Mouse (Mus musculus) midbrain, embryonic 12.5 days (tissue): Measurements from ENCODE around the gene Prcc. TPM values are rescaled to one million over a fixed set of nuclear protein-coding genes. Genes with fewer than 3 reads are reported as not detected.
"Not testable (repeated sequence)": the region's sequence is repeated elsewhere in the genome, so short reads cannot be mapped to it uniquely, and the experiment has no call there.

Experiments used
- ATAC-seq: fragments of 200-750 bp; cut with Nextera tagmentation; 2 replicates; pipeline ENCODE4 v1.8.0; 2017; ENCODE audit warnings: low read depth, moderate TSS enrichment, moderate library complexity; ENCODE audit not compliant: low FRiP score
- H3K27ac ChIP-seq: fragments of 300-500 bp; sonication (generic); replicated peaks from 2 replicates; pipeline ENCODE4 v1.5.1; 2016; ENCODE audit warnings: mild to moderate bottlenecking
- H3K27me3 ChIP-seq: fragments of 300-500 bp; sonication (generic); 2 replicates; pipeline ENCODE4 v1.6.1; 2016; ENCODE audit warnings: mild to moderate bottlenecking
- H3K36me3 ChIP-seq: fragments of 300-500 bp; sonication (generic); 2 replicates; pipeline ENCODE4 v1.6.1; 2016
- H3K4me1 ChIP-seq: fragments of 300-500 bp; sonication (generic); 2 replicates; pipeline ENCODE4 v1.6.1; 2016
- H3K4me2 ChIP-seq: fragments of 300-500 bp; sonication (generic); replicated peaks from 2 replicates; pipeline ENCODE4 v1.6.1; 2016; ENCODE audit warnings: mild to moderate bottlenecking, moderate library complexity
- H3K4me3 ChIP-seq: fragments of 300-500 bp; sonication (generic); 2 replicates; pipeline ENCODE4 v1.5.1; 2016; ENCODE audit warnings: mild to moderate bottlenecking
- H3K9ac ChIP-seq: fragments of 300-500 bp; sonication (generic); replicated peaks from 2 replicates; pipeline ENCODE4 v1.6.1; 2016; ENCODE audit warnings: mild to moderate bottlenecking, moderate library complexity
- H3K9me3 ChIP-seq: fragments of 300-500 bp; sonication (generic); 2 replicates; pipeline ENCODE4 v1.6.1; 2016; ENCODE audit warnings: mild to moderate bottlenecking
- WGBS: fragments of 180-500 bp; shearing (Covaris S2); methylation state at CpG from one replicate; pipeline ENCODE4 v1.1.7; 2016; 5-methylcytosine and 5-hydroxymethylcytosine counted together
- polyA plus RNA-seq: library from polyadenylated mRNA; unstranded; fragments of >200 nt; fragmentation: Nextera tagmentation; extraction: Ambion mirVana; gene quantifications from 2 replicates; pipeline ENCODE4 v1.2.1, GENCODE M21; 2016

The Prcc gene
- polyA plus RNA-seq, 1 experiment from 2014 or later: 15.9 TPM

DNA sequence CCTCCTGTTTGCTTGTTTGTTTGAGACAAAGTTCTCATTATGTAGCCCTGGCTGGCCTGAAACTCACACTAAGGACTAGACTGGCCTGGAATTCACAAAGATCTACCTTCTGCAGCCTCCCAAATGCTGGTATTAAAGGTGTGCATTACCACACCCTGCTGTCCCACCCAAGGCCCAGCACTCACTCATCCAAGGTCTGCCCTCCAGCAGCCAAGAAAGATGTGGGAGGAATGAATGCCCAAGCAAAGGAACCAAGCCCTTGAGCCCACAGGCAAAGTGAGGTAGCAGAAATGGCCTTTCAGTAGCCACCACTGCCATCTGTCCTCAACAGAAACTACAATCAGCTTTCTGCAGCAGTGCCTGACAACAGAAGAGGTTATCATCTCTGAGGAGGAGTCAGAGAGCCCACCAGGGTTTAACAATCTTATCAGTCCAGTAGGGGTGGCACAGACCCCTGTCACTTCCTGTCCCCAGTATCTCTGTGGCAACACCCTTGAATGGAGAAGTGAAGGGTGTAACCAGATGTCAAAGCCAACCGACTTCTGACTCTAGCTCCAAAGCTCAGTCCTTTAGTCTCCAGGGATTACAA, 15.7 kb upstream of the Prcc start:
- Histone ChIP-seq H3K4me3 (no peak overlapping the region), H3K4me2 (no peak overlapping the region), H3K9me3 (no peaks in the 10 kb centered on the region), H3K4me1 (no peaks in the 10 kb centered on the region), H3K9ac (no peak overlapping the region), H3K27me3 (no peaks in the 10 kb centered on the region), H3K27ac (no peak overlapping the region), H3K36me3 (no peaks in the 10 kb centered on the region)
- ATAC-seq: no peak
- WGBS: 56% methylated on average over 1 of the region's 1 CpGs

DNA sequence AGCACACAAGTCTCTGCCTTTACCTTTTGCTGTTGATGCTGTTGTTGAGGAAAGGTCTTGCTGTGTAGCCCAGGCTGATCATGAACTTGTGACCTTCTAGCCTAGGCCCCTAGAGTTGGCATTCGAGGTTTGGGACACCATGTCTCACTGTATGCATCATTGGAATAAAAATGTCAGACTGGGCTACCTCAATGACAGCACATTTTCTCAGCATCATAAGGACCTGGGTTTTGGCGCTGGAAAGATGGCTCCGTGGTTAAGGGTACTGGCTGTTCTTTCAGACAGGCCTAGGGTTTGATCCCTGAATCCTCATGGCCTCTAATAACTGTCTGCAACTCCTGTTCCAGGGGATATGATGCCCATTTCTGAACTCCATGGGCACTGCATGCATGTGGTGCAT, 14.4 kb upstream of the Prcc start:
- Histone ChIP-seq H3K36me3 (no peaks in the 10 kb centered on the region), H3K4me3 (no peak overlapping the region), H3K4me2 (no peak overlapping the region), H3K27me3 (no peaks in the 10 kb centered on the region), H3K9ac (no peak overlapping the region), H3K9me3 (no peaks in the 10 kb centered on the region), H3K27ac (no peak overlapping the region), H3K4me1 (no peaks in the 10 kb centered on the region)
- 81% methylated on average over 3 of the region's 3 CpGs for WGBS
- ATAC-seq: no peak

DNA sequence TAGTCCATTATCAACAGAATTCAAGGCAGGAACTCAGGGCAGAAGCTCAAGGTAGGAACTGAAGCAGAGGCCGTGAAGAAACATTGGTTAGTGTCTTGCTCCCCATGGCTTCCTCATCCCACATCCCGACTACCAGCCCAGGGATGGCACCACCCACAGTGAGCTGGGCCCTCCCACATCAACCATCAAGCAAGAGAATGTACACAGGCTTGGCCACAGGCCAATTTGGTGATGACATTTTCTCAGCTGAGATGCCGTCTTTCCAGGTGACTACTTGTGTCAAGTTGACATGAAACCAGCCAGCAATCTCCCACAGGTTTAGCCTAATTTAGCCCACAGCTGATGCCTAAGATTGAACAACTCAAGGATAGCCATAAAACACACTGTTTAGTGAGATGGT, 13.9 kb upstream of the Prcc start:
- Histone ChIP-seq H3K36me3 (no peaks in the 10 kb centered on the region), H3K27me3 (no peaks in the 10 kb centered on the region), H3K4me2 (no peak overlapping the region), H3K9ac (no peak overlapping the region), H3K4me1 (no peaks in the 10 kb centered on the region), H3K4me3 (no peak overlapping the region), H3K27ac (no peak overlapping the region), H3K9me3 (no peaks in the 10 kb centered on the region)
- WGBS: 76% methylated on average over 3 of the region's 3 CpGs
- ATAC-seq: no peak

DNA sequence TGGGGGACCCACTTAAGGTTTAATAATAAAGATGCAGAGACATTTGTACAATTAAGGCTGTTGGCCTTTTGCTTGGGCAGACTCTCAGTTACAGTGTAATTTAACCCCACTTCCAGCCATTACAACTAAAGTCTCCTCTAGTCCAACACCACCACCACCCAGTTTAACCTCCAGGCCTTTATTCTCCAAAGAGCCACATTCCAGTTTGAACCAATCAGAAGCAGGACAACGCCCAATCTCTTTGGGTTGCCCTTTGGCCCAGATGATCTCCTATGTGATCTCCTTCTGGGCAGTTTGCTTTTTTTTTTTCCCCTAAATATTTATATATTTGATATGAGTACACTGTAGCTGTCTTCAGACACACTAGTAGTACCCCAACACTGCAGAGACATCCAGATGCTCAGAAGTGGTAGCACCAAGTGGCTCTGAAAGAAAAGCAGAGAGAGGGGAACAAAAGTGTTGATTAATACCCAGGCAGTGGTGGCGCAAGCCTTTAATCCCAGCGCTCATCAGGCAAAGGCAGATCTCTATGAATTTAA, 8.0 kb upstream of the Prcc start:
- no peaks in the 10 kb centered on the region for H3K4me1 ChIP-seq
- H3K4me3 ChIP-seq: no peak overlapping the region

DNA sequence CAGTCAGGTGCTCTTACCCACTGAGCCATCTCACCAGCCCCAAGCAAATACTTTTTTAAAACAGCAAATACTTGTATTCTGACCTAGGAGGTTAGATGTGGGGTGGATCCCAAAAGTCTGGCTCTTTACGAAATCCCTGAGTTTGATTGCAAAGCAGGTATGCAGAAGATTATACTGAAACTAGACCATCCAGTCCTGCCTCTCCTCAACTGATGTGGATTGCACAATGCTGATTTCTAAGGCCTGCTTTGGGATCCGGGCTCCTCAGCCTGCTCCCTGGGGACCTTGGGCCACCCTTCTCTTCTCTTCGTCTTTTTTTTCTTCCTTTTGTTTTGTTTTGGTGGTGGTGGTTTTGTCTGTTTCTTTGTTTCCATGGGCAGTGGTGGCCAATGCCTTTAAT, 6.1 kb upstream of the Prcc start:
- H3K4me1 ChIP-seq: no peaks in the 10 kb centered on the region
- H3K36me3 ChIP-seq: no peaks in the 10 kb centered on the region
- H3K4me2 ChIP-seq: no peak overlapping the region
- ATAC-seq: no peak
- no peak overlapping the region for H3K9ac ChIP-seq
- no peak overlapping the region for H3K4me3 ChIP-seq
- H3K9me3 ChIP-seq: no peaks in the 10 kb centered on the region
- 46% methylated on average over 3 of the region's 3 CpGs for WGBS
- no peak overlapping the region for H3K27ac ChIP-seq
- H3K27me3 ChIP-seq: no peaks in the 10 kb centered on the region

More for the DNA sequence above, 8.0 kb upstream of the Prcc start:
- Histone ChIP-seq H3K9ac (no peak overlapping the region), H3K4me2 (no peak overlapping the region), H3K9me3 (no peaks in the 10 kb centered on the region), H3K27me3 (no peaks in the 10 kb centered on the region), H3K27ac (no peak overlapping the region), H3K36me3 (no peaks in the 10 kb centered on the region)
- no peak for ATAC-seq
- WGBS: 59% methylated on average over 3 of the region's 3 CpGs

DNA sequence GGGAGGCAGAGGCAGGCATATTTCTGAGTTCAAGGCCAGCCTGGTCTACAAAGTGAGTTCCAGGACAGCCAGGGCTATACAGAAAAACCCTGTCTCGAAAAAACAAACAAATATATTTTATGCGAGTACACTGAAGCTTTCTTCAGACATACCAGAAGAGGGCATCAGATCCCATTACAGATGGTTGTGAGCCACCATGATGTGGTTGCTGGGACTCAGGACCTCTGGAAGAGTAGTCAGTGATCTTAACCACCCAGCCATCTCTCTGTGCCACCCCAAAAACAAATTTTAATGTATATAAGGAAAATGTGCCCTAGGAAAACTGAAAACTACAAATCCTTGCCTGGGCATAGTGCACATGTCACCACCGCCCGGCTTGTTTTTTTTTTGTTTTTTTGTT, 2.0 kb upstream of the Prcc start:
- H3K36me3 ChIP-seq, ATAC-seq, H3K9me3 ChIP-seq, H3K4me3 ChIP-seq, H3K27me3 ChIP-seq, H3K27ac ChIP-seq, H3K9ac ChIP-seq, H3K4me2 ChIP-seq: not testable (repeated sequence)
- WGBS: 81% methylated on average over 4 of the region's 4 CpGs
- peaks cover 20% of the 10 kb centered on the region for H3K4me1 ChIP-seq

DNA sequence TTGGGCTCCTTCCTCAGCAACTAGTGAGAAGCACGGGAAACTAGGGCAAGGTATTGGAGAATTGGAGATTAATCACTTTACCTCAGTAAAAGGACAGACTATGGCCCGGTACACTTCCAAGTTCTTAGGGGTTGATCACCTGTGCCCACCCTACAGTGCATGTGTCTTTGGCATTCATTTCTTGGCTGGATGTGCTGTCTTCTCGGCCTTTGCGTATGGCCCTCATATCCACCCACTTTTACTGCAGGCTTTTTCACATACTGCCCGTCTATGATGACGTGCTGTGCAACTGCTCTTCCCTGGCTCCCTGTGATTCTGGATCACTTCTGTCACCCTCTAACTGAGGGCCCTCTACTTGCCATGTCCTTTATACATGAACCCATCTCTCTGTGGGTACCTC, 1.0 kb upstream of the Prcc start:
- H3K27ac ChIP-seq: no peak overlapping the region
- peak overlapping the region; percentile 99; the same call in 1 of the 2 replicates for H3K4me3 ChIP-seq

DNA sequence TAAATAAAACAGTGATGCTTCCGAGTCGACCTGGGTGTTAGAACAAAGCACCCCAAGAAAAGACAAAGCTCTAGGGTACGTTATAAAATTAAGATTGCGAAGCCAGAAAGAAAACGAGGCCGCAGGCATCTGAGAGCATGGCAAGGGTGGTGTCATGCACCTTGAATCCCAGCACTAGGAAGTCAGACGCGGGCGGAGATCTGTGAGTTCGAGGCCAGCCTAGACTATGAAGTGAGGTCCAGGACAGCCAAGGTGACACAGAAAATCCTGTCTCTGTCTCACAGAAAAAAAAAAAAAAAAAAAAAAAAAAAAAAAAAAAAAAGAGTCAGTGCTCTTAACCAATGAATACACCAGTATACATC, 577 bp upstream of the Prcc start:
- H3K27ac ChIP-seq: no peak overlapping the region; the same call in 1 of the 2 replicates
- 7% methylated on average over 10 of the region's 10 CpGs for WGBS

More for the DNA sequence above, 1.0 kb upstream of the Prcc start:
- Histone ChIP-seq H3K36me3 (0 out of 2 replicates have a peak, but pooled peaks cover 2% of the 10 kb centered on the region), H3K27me3 (no peaks in the 10 kb centered on the region), H3K9me3 (no peaks in the 10 kb centered on the region), H3K4me1 (peaks cover 21% of the 10 kb centered on the region), H3K4me2 (peak overlapping the region; percentile 47), H3K9ac (no peak overlapping the region)
- ATAC-seq: no peak
- WGBS: 85% methylated on average over 6 of the region's 6 CpGs

DNA sequence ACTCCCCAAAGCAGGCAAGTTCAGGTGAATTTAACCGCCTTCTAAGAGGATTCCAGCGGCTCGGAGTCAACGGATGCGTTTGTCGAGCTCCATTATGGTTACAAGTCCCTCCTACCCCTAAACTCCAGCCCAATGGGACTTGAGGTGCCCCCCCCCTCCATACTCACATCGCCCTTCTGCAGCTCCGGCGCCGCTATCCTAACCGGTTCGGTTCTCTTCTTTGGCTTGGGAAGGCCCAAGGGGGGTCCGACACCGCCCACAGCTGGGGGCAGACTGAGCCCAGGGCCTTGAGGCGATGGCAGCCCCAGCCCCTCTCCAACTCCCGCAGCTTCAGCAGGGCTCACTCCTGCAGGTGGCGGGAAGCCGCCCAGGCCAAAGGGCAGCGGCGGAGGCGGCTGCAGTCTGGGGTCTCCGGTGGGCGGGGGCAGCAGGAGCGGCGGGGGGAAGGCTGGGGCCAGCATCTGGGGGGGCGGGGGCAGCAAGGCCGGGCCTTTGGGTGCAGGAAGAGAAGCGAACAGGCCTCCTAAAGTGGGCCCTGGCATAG, 628 bp downstream of the Prcc start:
- Histone ChIP-seq H3K9me3 (no peaks in the 10 kb centered on the region), H3K27me3 (no peaks in the 10 kb centered on the region), H3K4me2 (peak overlapping the region; percentile 94), H3K27ac (peak overlapping the region; percentile 83), H3K36me3 (peaks cover 14% of the 10 kb centered on the region; the same call in 1 of the 2 replicates), H3K4me3 (peak overlapping the region; percentile 99), H3K4me1 (peaks cover 21% of the 10 kb centered on the region), H3K9ac (peak overlapping the region; percentile 97)
- ATAC-seq: peak; percentile 20
- WGBS: under 1% methylated on average over 28 of the region's 28 CpGs

More for the DNA sequence above, 577 bp upstream of the Prcc start:
- no peak; the same call in none of the 2 replicates for ATAC-seq
- peak overlapping the region; percentile 47 for H3K4me2 ChIP-seq
- peaks cover 21% of the 10 kb centered on the region for H3K4me1 ChIP-seq
- H3K9me3 ChIP-seq: no peaks in the 10 kb centered on the region
- H3K27me3 ChIP-seq: no peaks in the 10 kb centered on the region
- H3K36me3 ChIP-seq: 0 out of 2 replicates have a peak, but pooled peaks cover 5% of the 10 kb centered on the region
- H3K9ac ChIP-seq: no peak overlapping the region
- H3K4me3 ChIP-seq: peak overlapping the region; percentile 99

DNA sequence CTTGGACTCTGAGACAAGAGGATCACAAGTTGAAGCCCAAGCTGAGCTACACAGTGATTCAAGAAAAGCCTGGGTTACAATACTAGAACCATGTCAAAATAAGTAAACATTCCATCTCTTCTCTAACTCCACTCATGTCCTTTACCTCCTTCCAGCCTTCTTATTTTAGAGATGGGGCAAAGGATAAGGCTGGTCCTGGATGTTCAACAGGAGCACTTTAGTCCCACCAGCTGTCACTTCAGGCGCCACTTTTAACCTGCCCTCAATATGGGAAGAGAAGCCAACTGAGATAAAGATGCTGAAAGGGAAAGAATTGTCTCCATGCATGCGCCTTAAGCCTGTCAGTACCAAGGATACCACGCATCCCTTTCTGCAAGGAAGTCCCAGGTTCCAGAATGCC, 1.1 kb downstream of the Prcc start:
- Histone ChIP-seq H3K4me3 (peak overlapping the region; percentile 99), H3K27me3 (no peaks in the 10 kb centered on the region), H3K9me3 (no peaks in the 10 kb centered on the region), H3K4me1 (peaks cover 21% of the 10 kb centered on the region), H3K36me3 (peaks cover 15% of the 10 kb centered on the region; the same call in 1 of the 2 replicates), H3K4me2 (peak overlapping the region; percentile 94), H3K27ac (no peak overlapping the region), H3K9ac (peak overlapping the region; percentile 97)
- 2% methylated on average over 3 of the region's 3 CpGs for WGBS
- no peak for ATAC-seq

DNA sequence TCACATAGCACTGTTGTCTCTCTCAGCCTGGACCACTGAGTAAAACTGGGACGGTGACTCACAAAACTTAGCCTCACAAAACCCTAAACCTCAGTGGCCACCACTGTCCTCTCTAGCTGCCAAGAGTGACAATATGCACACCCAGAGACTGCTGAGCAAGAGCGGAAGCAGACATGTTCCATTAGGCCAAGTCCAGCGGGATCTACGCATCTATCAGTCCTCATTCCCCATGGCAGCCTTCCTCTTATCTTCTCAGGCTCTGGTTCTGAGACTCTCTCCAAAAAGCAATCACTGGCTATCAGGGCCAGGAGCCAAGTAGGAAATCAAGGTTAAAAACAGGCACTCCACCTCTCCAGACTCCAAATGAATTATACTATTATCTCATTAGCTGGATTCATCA, 7.7 kb downstream of the Prcc start:
- 95% methylated on average over 4 of the region's 4 CpGs for WGBS
- no peak overlapping the region for H3K4me2 ChIP-seq
- no peaks in the 10 kb centered on the region for H3K9me3 ChIP-seq
- H3K4me3 ChIP-seq: no peak overlapping the region
- 0 out of 2 replicates have a peak, but pooled peaks cover 4% of the 10 kb centered on the region for H3K4me1 ChIP-seq
- no peak overlapping the region for H3K27ac ChIP-seq
- no peaks in the 10 kb centered on the region for H3K27me3 ChIP-seq
- ATAC-seq: no peak
- H3K9ac ChIP-seq: no peak overlapping the region
- H3K36me3 ChIP-seq: peaks cover 34% of the 10 kb centered on the region; the same call in 1 of the 2 replicates

DNA sequence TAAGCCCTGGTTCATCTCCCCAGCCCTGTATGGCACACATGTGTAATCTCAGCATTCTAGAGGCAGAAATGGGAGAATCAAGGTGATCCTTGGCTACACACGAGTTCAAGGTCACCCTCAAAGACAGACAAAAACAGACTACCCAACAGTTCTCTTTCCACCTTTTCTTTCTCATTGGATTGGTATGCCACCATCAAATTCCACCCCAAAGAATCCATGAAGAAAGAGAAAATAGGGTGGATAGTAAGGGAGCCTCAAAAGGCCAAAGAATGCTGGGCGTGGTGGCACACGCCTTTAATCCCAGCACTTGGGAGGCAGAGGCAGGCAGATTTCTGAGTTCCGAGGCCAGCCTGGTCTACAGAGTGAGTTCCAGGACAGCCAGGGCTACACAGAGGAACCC, 21.3 kb downstream of the Prcc start:
- not testable (repeated sequence) for ATAC-seq, H3K27me3 ChIP-seq, H3K4me2 ChIP-seq, H3K4me1 ChIP-seq, H3K27ac ChIP-seq, H3K9ac ChIP-seq, H3K4me3 ChIP-seq, H3K9me3 ChIP-seq
- H3K36me3 ChIP-seq: peaks cover 78% of the 10 kb centered on the region
- WGBS: 93% methylated on average over 4 of the region's 4 CpGs
